Mouse (Mus musculus) cerebellum, adult 9-10 months (tissue): ENCODE results near the gene Ptpro.

ENCODE experiments used
- DNase-seq: peaks from one replicate; pipeline ENCODE4 v3.0.0; 2022

Ptpro gene

DNA sequence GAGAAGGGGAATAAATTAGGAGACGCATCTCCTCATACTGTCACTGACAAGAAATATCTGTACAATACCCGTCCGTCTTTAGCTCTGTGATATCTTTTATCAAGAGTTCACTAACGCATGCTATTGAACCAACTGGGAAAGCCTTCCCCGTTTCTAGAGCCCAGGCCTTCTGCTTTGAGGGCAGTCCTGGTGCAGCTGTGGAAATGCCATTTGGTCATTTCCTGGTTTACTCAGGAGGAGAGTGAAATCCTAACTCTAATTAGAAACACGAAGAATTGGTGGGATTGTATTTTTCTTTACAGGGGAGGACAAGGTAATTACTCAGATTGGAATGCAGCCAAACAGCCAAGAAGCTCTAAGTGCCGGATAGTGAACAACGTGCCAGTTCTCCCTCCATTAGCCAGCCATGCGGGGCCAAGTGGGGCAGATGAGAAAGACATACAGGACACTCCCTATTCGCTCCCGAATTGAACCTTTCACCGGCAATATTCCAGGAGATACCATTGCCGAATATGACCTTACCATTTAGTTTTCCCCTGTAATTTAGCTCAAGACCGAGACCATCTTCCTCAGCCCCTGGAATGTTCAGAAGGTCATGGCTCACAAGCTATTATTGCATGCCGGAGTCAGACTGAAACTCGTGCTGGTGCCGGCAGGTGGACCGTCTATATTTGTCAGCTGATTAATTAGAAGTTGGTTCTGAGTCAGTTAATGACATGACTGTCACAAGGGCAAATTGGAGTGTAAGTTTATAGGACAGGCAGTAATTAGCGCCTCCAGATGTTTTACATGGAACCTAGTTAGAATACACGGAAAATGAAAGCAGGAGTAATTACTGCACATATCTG lies 43.1 kb downstream of the Ptpro start:
- DNase-seq = no peak

DNA sequence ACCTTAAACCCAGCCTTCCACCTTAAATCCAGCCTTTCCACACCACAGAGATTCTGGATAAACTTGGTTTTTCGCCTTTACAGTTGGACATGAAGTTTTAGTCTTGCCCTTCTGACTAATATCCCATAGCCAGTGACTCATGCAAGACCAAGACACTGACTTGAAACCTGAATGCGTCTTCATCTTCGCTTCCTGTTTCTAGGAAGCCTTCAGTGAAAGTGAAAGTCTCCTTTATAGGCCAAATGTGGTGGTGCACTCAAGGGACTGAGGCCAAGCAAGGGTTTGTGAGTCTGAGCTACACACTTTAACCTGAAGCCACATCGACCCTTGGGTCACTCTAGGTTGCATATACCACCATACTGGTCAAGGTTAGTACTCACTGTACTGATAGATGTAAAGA lies 50.4 kb downstream of the Ptpro start:
- DNase-seq = no peak

DNA sequence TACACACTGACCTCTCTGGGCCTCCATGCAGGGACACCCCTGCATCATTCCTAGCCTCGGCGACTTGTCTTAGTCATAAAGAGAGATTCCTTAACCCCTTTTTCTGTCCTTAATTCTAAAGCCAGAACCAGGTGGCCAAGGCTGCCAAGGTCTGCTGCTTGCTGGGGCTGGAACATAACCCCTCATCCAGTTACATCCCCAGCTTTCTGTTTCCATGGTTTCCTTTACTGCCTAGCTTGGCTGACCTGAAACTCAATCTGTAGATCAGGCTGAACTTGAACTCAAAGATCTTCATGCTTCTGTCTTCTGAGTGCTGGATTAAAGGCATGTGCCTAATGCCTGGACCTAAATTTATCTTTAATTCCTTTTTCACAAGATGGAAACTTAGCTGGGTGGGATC lies 51.7 kb downstream of the Ptpro start:
- no peak for DNase-seq

DNA sequence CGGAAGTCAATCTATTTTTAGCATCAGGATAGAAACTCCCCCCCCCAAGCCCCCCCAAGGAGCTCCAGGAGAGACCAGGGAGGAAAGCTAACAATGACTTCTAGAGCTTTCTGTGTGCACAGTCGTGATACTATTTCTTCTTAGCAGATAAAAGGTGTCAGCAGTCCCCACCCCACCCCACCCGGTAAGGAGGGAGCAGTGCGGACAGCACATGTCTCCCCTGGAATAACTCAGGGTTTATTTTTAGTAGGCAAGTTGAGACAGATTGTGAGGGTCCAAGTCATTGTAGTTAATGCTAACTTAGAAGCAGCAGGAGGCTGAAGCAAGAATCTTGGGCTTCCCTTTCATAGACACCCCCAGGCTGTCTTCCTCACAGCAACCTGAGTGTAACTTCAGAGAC lies 63.1 kb downstream of the Ptpro start:
- no peak for DNase-seq

DNA sequence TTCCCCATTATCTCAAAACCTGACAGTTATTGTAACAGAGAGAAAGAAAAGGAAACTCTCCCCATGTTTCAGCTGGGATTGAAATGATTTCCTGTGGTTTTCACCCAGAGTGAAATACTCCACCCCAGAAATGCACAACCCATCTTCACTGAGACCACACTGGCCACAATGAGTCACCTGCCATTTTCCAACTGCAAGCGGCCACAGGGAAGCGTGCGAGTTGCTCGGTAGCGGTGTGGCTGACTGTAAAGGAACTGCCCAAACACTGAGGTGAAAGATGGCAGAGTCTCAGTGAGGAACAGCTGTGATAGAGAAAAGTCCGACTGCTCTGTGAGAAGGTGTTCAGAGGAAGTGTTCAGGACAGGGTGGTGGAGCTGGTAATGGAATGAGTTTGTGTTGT lies 64.2 kb downstream of the Ptpro start:
- DNase-seq = no peak

DNA sequence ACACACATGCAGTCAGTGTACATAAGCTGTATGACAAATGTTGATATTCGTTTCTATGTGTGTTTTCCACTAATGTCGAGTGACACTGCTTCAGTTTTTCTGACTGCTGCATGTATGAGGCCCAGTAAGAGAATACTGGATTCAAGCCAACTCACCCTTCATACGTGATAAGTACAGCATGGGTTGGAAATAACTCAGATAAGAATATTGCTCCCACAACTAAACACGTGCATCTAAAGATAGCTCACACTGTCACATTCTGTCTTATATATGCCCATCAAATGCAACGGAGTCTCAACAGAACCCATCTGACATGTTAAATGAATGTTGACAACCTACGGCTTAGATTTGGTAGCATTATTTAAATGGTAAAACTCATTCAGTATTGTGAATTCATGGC lies 65.4 kb downstream of the Ptpro start:
- no peak for DNase-seq

DNA sequence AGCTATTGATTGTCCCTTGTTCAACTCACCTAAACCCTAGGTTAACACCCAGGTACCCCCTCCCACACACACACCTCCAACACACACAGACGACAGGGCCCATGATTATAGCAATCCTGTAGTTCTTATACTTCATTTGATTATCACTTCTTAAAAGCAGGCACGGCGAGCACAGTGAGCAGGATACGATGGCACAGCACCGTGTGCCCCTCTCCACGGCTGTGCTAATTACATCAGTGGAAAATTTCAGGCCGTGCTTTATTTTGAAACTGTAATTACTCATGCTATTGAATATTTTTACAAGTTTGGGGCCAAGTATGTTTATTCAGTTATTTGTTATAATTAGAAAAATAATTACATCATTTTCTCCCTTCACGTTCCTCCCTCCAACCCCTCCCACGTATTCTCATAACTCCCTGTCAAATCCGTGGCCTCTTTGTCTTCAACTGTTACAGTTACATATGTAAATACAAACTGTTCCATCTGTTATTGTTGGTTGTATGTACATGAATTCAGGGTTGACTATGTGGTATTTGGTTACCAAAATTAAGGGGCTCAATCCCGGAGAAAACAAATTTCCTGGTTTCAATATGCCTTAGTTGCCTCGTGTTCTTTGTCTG lies 66.2 kb downstream of the Ptpro start:
- no peak for DNase-seq

DNA sequence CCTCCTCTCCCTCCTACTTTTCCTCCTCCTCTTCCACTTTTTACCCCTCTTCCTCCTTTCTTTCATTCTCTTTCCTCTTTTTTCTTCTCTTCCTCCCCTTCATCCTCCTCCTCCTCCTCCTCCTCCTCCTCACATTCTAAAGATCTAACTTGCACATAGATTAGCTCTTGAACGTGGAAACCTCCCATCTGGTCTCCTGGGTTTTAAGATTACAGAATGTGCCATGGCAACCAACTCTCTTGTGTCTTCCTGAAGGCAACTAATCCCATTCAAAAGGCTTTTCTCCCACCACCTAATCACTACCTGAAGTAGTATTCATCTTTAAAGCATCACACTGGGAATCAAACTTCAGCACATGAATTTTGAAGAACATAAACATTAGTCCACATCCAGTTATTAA lies 67.5 kb downstream of the Ptpro start:
- DNase-seq = no peak

DNA sequence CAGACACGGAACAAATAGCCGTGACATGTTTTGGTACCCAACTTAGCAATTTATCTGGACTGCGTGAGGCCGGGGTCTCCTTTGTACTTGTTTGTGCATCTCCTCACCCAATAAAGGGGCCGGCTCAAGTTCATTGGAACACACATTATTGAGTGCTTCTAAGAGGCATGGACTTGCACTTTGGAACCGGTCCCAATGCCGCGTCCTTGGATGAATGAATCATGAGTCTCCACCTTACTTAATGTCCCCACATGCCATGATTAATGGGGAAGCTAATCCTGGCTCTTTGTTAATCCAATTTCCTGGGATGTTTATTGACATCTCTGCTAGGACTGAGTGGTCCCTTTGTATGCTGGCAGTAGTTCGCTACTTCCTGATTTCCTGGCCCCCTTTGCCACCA lies 75.6 kb downstream of the Ptpro start:
- no peak for DNase-seq

DNA sequence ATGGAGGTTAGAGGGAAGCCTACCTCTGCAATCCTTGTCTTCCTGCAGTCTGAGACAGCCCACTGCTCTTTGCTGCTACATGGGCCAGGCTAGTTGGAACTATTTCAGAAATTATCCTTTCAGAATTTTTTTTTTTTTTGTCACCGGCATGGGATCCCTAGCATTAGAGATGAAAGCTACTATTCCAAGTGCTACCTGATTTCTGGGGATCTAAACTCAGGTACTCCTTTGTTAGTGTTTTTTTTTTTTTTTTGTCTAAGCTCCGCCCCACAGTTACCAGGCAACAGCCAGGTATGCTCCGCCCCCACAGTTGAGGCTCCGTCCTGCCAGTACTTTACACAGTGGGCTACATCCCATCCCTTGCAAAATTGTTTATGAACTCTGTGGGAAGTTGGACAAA lies 76.1 kb downstream of the Ptpro start:
- no peak for DNase-seq

DNA sequence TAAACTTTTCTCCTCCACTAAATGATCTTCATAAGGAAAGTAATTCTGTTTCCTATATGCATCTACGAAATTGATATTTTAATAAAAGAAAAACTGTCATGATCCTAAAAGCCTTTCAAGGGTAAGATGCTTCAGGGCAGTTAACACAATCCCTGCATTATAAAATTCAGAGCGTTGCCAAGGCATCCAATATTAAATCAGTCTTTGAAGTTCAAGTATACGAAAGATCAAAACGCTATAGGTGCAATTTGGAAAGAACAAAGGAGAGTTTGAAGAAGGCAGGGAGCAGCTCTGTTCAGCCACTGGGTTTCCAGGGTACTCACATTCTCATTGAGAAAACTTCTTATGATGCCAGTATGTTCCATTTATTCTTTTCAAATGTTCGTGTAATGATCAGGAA lies 78.7 kb downstream of the Ptpro start:
- no peak for DNase-seq

DNA sequence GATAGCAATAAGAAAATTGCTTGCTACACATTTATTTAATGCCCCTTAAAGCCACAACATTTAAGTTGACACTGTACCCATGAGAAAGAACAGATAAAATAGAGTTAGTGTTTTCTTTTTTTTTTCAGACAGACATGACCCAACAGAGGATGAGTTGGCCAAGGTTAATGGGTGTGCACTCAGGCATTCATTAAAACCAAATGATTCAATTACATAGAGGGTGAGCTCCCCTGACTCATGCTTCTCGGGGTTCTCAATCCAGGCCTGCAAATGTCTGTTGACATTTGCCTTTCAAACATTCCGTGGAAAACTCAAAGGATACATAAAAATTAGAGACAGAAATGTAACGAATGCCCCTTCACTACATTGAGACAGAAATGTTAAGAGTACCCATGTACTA lies 79.7 kb downstream of the Ptpro start:
- no peak for DNase-seq

DNA sequence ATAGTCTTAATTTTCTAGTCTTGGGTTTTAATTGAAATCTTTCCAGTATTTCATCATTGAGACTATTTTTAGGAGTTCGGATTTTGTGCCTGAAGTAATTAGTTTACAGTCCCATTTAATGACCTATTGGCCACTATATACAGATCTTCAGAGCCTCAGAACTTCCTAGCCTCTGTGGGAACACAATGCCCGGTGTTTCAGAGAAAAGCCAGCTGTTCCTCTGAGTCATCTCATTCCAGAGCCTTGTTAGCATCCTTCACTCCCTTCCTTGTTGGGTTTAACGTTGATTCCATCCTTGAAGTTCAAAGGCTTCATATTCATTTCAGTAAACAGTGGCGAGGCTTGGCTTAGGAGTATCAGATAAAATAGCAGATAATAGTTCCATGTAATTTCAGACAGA lies 87.0 kb downstream of the Ptpro start:
- DNase-seq = no peak

DNA sequence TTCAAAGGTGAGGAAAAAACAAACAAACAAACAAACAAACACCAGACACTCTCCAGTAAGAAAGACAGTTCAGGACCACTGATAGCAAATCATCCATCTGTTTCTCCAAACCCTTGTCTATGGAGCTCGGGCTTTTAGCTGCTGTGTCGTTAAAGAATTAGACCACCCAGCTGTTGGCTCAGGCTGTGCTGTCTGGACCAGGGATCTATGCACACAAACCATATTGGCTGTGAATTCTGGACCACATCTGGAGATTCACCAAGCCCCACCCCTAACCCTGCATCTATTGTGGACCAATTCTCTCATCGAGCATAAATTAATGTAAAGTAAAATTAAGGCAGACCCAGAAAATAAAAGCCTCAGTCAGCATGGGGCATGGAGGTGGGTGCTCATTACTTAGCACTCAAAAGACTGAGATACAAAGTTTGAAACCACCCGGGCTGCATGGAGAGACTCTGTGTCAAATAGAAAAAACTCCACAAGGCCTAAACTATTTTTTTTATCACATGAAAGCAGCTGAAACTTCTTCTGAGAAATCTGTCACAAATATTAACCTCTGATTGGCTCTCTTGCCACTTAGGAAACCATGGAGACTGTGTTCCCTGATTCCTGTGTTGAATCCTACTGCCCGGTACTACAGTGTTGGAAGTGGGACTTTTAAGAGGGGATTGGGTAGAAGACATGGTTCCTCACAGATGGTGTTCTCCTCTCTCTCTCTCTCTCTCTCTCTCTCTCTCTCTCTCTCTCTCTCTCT lies 91.7 kb downstream of the Ptpro start:
- DNase-seq = no peak

DNA sequence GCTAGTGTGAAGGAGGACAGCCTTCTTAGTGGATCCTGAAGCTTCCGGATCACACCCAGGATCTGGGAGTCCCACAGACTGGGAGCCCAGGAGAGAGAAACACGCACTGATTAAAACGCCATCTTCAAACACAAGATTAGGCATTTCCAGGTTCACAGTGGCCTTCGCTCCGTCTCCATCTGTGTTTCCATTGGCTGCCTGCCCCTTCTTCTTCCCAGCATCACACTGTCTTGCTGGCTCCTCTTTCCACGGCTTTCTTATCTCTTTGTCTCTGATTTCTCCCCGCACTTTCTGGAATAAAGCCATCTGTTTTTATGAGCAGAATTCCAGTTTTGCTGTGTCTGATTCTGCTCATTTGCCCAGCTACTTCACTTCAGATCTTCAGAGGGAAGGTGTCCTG lies 108.0 kb downstream of the Ptpro start:
- no peak for DNase-seq

DNA sequence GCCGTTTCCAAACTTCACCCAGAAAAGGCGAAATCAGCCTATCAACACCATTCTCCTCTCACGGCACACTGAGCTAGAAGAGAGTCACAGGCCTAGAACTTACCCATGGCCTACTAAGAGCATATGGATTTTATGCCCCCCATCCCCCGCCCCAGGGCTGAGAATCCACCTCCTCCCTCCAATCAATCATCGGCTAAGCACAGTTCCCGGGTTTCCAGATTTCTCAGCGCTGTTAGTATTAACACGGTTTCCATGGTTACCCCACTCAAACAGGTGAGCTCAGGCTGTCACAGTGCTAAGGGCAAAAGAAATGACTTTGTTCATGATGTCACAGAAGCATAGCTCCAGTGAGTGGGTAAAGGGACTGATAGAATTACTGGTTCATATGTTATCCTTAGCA lies 110.1 kb downstream of the Ptpro start:
- no peak for DNase-seq

DNA sequence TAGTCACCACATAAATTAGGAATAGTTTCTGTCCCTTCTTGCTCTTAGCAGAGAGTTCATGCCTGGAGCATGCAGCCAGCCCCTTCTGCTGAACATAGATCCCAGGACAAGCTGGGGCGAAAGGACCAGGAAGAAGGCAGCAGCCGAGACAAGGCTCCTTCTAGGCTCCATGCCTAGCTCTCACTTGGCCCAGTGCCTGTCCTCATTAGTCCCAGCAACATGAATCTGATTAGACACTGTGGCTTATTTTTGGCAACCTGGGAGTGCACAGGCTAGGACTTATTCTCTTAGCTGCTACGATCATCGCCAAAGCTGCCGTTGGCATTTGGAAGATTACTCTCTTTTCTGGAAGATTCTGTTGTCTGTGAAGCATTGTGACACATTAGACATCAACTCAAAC lies 112.6 kb downstream of the Ptpro start:
- DNase-seq = peak; percentile 44

DNA sequence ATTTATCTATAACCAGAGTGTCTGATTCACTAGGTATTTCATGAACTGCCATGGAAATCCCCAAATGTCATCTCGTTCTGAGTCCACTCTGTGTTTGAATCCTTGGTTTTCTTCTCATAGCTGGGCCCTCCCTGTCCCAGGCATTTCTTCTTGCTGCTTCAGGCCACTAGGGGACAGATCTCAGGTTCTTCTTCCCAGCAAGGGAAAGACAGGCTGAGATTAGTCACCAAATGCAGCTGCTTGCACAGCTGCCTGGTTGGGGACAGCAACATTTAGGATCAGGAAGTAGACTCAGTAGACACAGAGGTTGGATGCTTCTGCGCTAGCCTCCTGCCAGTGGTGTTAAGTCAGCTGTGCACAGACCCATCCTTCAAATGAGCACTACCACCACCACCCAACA lies 113.5 kb downstream of the Ptpro start:
- DNase-seq = no peak

DNA sequence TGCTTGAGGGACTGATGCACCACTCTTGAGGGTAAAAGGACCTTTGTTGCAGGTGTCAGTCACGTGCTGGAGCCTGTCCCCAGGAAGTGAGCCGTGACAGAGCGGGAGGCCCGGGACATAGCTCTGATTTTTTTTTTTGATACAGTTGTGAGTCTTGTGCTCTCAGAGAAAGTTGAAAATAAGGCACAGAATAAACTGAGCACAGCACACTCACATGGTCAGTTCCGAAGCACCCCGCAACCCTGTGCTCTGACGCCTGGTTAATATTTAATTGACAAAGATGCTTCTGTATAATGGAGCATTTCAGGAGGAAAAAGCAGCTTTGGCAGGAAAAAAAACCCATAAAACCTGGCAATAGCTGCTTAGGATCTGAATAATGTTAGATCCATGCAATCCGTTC lies 118.6 kb downstream of the Ptpro start:
- no peak for DNase-seq

DNA sequence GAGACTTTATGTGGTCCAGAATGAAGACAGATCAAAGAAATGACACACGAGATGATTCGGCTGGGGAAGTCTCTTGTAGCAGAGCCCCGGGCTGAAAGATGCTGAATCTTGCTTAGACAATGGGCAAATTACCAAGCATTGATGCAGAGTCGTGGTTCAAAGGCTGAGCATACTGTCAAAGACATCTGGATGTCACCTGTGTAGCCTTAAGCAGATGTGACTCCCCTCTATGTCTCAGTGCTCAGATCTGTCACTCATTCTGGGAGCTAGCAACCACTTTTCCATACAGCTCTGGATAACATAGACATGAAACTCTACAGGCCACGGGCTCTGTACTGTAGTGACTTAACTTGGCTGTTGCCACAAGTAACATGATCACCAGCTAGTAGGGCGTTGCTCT lies 119.3 kb downstream of the Ptpro start:
- DNase-seq = no peak

DNA sequence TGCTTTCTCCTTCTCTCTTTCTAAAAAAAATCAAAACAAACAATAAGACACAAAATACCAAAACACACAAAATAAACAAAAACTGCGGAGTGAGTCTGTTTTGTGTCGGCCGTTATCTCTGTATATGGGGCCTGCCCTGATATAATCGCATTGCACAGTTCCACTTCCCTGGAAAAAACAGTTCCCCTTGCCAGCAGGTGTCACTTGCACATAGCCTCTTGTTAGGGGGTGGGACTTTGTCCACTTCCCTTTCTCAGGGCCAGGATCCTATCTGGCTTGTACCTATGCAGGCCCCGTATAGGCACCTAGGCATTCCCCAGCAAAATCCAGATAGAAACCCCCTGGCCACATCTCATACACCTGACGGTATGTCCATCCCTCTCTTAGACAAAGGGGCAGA lies 121.8 kb downstream of the Ptpro start:
- DNase-seq = no peak

DNA sequence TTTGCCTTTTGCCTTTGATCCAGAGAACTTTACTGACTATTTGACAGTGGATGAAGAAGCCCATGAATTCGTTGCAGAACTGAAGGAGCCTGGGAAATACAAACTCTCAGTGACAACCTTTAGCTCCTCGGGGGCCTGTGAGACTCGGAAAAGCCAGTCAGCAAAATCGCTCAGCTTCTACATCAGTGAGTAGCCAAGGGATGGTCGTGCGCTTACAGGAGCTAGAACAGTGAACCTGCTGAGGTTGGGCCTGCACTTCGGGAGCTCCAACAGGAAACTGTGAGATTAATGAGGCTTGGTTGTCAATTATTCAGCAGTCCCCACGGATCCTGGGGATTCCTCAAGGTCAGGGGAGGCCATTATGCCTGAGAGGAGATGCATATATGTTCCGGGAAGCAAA lies 130.4 kb downstream of the Ptpro start:
- DNase-seq = no peak

DNA sequence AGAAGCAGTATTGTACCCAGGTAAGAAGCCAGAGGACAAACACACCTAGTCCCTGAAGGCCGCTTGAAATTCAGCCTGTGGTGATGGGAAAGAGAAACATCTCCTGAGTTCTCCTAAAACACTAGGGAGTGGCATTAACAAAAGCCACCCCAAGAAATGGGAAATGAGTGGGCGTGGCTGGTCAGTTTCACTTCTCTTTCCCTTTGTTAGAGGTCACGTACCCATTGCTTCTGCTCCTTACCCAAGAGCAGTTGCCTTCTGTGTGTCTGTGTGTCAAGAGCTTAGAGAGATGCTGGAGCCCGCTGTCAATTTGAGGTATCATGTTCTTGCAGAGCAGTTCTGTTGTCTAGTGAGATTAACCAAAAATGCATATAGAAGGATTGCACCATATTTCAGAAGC lies 134.2 kb downstream of the Ptpro start:
- DNase-seq = no peak

DNA sequence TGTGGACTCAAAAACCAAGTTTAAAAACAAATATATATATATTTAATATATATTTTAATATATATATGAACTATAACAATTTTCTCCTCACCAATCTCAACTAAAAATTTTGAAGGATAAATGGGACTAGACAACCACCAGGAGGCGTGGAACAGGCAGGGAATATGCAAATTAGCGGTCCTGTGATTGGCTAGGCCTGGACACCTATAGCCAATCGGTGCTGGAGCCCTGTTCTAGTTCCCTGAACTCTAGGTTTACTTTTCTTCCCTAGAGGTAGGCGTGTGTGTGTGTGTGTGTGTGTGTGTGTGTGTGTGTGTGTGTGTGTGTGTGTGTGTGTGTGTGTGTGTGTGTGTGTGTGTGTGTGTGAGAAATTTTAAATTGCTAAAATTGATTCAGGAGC lies 134.8 kb downstream of the Ptpro start:
- no peak for DNase-seq
